Comparison of ENCODE assay signal across 7 mouse cellular contexts in the genomic region with DNA sequence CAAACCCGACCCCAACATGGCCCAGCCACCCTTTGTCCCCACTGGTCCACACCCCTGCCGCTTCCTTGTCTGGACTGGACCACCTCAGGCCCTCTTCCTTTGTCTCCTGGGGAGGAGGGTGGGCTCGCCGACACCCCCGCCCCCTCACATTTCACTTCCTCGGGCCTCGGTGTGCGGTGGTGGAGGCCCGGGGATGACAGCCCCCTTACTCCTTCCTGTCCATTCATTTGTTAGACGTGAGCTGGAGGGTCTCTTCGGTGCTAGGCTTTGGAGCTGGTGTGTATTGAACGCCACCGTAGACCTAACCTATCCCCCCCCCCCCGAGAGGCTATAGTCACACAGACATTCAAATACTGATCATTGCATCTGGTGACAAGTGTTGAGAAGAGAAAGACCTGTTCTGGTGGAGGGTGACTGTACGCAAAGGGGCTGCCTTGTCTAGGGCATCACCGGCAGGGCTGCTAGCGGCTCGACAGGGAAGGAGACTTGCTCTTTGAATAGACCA. TPM values are rescaled to one million over a fixed set of nuclear protein-coding genes. Genes with fewer than 3 reads are reported as not detected.
DNase-seq lines count a peak whose midpoint lies in the region; ATAC-seq and TF ChIP-seq lines count a peak whose summit lies in the region.

No protein-coding gene starts in this region.

- intact Hi-C loops in left cerebral cortex, postnatal 25 days (cut with DNase I): no loop called here

- no peak for TF ChIP-seq CTCF in lung, embryonic 14.5 days (IDR thresholded peaks at IDR 0.05; ENCODE audit: low read depth)
- no peak for TF ChIP-seq CTCF in cortical plate, adult 2 months (IDR thresholded peaks at IDR 0.05; ENCODE audit: extremely low read depth, insufficient read depth, low read length)

- no peak for TF ChIP-seq POLR2A in cortical plate, adult 2 months (IDR thresholded peaks at IDR 0.05; ENCODE audit: extremely low read depth, insufficient read depth, low read length)

- WGBS in lung, embryonic 14.5 days: 0% methylated on average over 18 of the region's 18 CpGs
- under 1% methylated on average over 18 of the region's 18 CpGs for WGBS in hindbrain, embryonic 15.5 days
- 1% methylated on average over 18 of the region's 18 CpGs for WGBS in midbrain, embryonic 10.5 days

- H3K4me2 ChIP-seq in lung, embryonic 14.5 days: peak overlapping the region; percentile 90
- peak overlapping the region; percentile 61 for H3K4me2 ChIP-seq in hindbrain, embryonic 15.5 days

- H3K27me3 ChIP-seq in lung, embryonic 14.5 days (ENCODE audit: insufficient read depth, low read length): no peaks in the 10 kb centered on the region
- no peaks in the 10 kb centered on the region for H3K27me3 ChIP-seq in hindbrain, embryonic 15.5 days
- no peaks in the 10 kb centered on the region for H3K27me3 ChIP-seq in midbrain, embryonic 10.5 days (ENCODE audit: low read depth, poor library complexity, severe bottlenecking)

- H3K9ac ChIP-seq in lung, embryonic 14.5 days: peak overlapping the region; percentile 90
- peak overlapping the region; percentile 90 for H3K9ac ChIP-seq in hindbrain, embryonic 15.5 days

- H3K4me3 ChIP-seq in lung, embryonic 14.5 days (ENCODE audit: low read depth, low read length): peak overlapping the region; percentile 92
- peak overlapping the region; percentile 94 for H3K4me3 ChIP-seq in cortical plate, adult 2 months (ENCODE audit: insufficient read depth, low read length)
- H3K4me3 ChIP-seq in hindbrain, embryonic 15.5 days: peak overlapping the region; percentile 94
- H3K4me3 ChIP-seq in midbrain, embryonic 10.5 days: peak overlapping the region; percentile 96

- no peaks in the 10 kb centered on the region for H3K9me3 ChIP-seq in lung, embryonic 14.5 days (ENCODE audit: low read depth, low read length)
- H3K9me3 ChIP-seq in hindbrain, embryonic 15.5 days: no peaks in the 10 kb centered on the region
- no peaks in the 10 kb centered on the region for H3K9me3 ChIP-seq in midbrain, embryonic 10.5 days (replicated peaks)

- DNase-seq in lung, embryonic 14.5 days: no peak
- DNase-seq in lung, postnatal 36 days: no peak
- DNase-seq in midbrain, embryonic 10.5 days (ENCODE audit: low spot score): peak; percentile 50
- no peak for DNase-seq in natural killer cell, adult 2 months (ENCODE audit: low spot score in 2 of 2)
- DNase-seq in left cerebral cortex, postnatal 25 days (ENCODE audit: low spot score in 2 of 2): no peak

- H3K4me1 ChIP-seq in lung, embryonic 14.5 days (ENCODE audit: insufficient read depth): peaks cover 5% of the 10 kb centered on the region; the same call in 1 of the 2 replicates
- peaks cover 9% of the 10 kb centered on the region for H3K4me1 ChIP-seq in cortical plate, adult 2 months (ENCODE audit: control insufficient read depth, insufficient read depth, low read length)
- H3K4me1 ChIP-seq in hindbrain, embryonic 15.5 days (replicated peaks): peaks cover 48% of the 10 kb centered on the region
- peaks cover 34% of the 10 kb centered on the region for H3K4me1 ChIP-seq in midbrain, embryonic 10.5 days

- H3K27ac ChIP-seq in lung, embryonic 14.5 days (ENCODE audit: low read depth): no peak overlapping the region
- H3K27ac ChIP-seq in cortical plate, adult 2 months (ENCODE audit: insufficient read depth, low read length): peak overlapping the region; percentile 76
- peak overlapping the region; percentile 82 for H3K27ac ChIP-seq in hindbrain, embryonic 15.5 days (replicated peaks)
- peak overlapping the region; percentile 91 for H3K27ac ChIP-seq in midbrain, embryonic 10.5 days (replicated peaks)

- peak; percentile 47 for ATAC-seq in lung, embryonic 14.5 days (ENCODE audit: insufficient read depth)
- ATAC-seq in hindbrain, embryonic 15.5 days (ENCODE audit: low FRiP score, low read depth): peak; percentile 18

- H3K36me3 ChIP-seq in lung, embryonic 14.5 days (ENCODE audit: insufficient read depth): 0 out of 2 replicates have a peak, but pooled peaks cover 4% of the 10 kb centered on the region
- no peaks in the 10 kb centered on the region for H3K36me3 ChIP-seq in hindbrain, embryonic 15.5 days
- H3K36me3 ChIP-seq in midbrain, embryonic 10.5 days: peaks cover 4% of the 10 kb centered on the region; the same call in 1 of the 2 replicates

RNA-seq across cellular contexts. Expression of gene Ptpn1, which starts 0.9 kb away (rescaled TPM):
- 59.3 and 61.3 TPM in 2 replicates for polyA plus RNA-seq in lung, embryonic 14.5 days (2014; fragmentation: Nextera tagmentation; extraction: Ambion mirVana)
- polyA plus RNA-seq in cortical plate, adult 2 months (2012; rRNA removed): 36.1 and 37.2 TPM in 2 replicates
- 69.5 and 77.5 TPM in 2 replicates for polyA plus RNA-seq in hindbrain, embryonic 15.5 days (2015; fragmentation: Nextera tagmentation; extraction: Ambion mirVana)
- 79.2 and 79.8 TPM in 2 replicates for polyA plus RNA-seq in midbrain, embryonic 10.5 days (2016; fragmentation: Nextera tagmentation; extraction: Ambion mirVana)
- 10 to 100 TPM; 56.4 to 59.5 TPM for total RNA-seq in left cerebral cortex, postnatal 25 days (2021)
